Mouse (Mus musculus) forebrain, embryonic 15.5 days (tissue): ENCODE results near the gene Tom1l1. TPM values are rescaled to one million over a fixed set of nuclear protein-coding genes. Genes with fewer than 3 reads are reported as not detected.

Experiments
- ATAC-seq: fragments of 200-750 bp; cut with Nextera tagmentation; replicated peaks from 2 replicates; pipeline ENCODE4 v1.8.0; 2017; ENCODE audit warnings: mild to moderate bottlenecking, moderate TSS enrichment, moderate library complexity
- H3K27ac ChIP-seq: fragments of 300-500 bp; sonication (generic); replicated peaks from 2 replicates; pipeline ENCODE4 v1.5.1; 2015; ENCODE audit warnings: mild to moderate bottlenecking, inconsistent platforms
- H3K27me3 ChIP-seq: fragments of 300-500 bp; sonication (generic); 2 replicates; pipeline ENCODE4 v1.6.1; 2015; ENCODE audit warnings: inconsistent platforms
- H3K36me3 ChIP-seq: fragments of 300-500 bp; sonication (generic); 2 replicates; pipeline ENCODE4 v1.6.1; 2015; ENCODE audit warnings: mild to moderate bottlenecking, inconsistent platforms
- H3K4me1 ChIP-seq: fragments of 300-500 bp; sonication (generic); 2 replicates; pipeline ENCODE4 v1.6.1; 2015; ENCODE audit warnings: inconsistent platforms
- H3K4me2 ChIP-seq: fragments of 300-500 bp; sonication (generic); replicated peaks from 2 replicates; pipeline ENCODE4 v1.6.1; 2015; ENCODE audit warnings: mild to moderate bottlenecking, inconsistent platforms
- H3K4me3 ChIP-seq: fragments of 300-500 bp; sonication (generic); 2 replicates; pipeline ENCODE4 v1.5.1; 2015; ENCODE audit warnings: mild to moderate bottlenecking, inconsistent platforms
- H3K9ac ChIP-seq: fragments of 300-500 bp; sonication (generic); replicated peaks from 2 replicates; pipeline ENCODE4 v1.6.1; 2015; ENCODE audit warnings: mild to moderate bottlenecking, inconsistent platforms
- H3K9me3 ChIP-seq: fragments of 300-500 bp; sonication (generic); 2 replicates; pipeline ENCODE4 v1.6.1; 2016; ENCODE audit warnings: inconsistent platforms
- WGBS: fragments of 180-500 bp; shearing (Covaris S2); methylation state at CpG from one replicate; pipeline ENCODE4 v1.1.7; 2015; ENCODE audit warnings: mixed read lengths; 5-methylcytosine and 5-hydroxymethylcytosine counted together
- polyA plus RNA-seq: library from polyadenylated mRNA; unstranded; fragments of >200 nt; fragmentation: Nextera tagmentation; extraction: Ambion mirVana; gene quantifications from 2 replicates; pipeline ENCODE4 v1.2.1, GENCODE M21; 2015

Tom1l1 gene
- polyA plus RNA-seq, 1 experiment from 2014 or later, result 12.7 TPM

GRCm38 (mm10) chr11:90687040-90687439, 1.1 kb downstream of the Tom1l1 start:
- Histone ChIP-seq H3K36me3 (no peaks in the 10 kb centered on the region), H3K9ac (peak overlapping the region; percentile 51), H3K4me2 (peak overlapping the region; percentile 84), H3K4me3 (peak overlapping the region; percentile 61), H3K9me3 (no peaks in the 10 kb centered on the region), H3K4me1 (peaks cover 15% of the 10 kb centered on the region), H3K27me3 (no peaks in the 10 kb centered on the region), H3K27ac (no peak overlapping the region)
- ATAC-seq, result peak; percentile 66
- WGBS, result under 1% methylated on average over 17 of the region's 17 CpGs

GRCm38 (mm10) chr11:90686287-90687025, 1.7 kb downstream of the Tom1l1 start:
- H3K9me3 ChIP-seq, result no peaks in the 10 kb centered on the region
- no peak overlapping the region for H3K27ac ChIP-seq
- peak overlapping the region; percentile 61 for H3K4me3 ChIP-seq
- no peak overlapping the region for H3K9ac ChIP-seq
- H3K4me2 ChIP-seq, result peak overlapping the region; percentile 84
- H3K36me3 ChIP-seq, result no peaks in the 10 kb centered on the region
- H3K4me1 ChIP-seq, result peaks cover 15% of the 10 kb centered on the region
- 73% methylated on average over 13 of the region's 13 CpGs for WGBS
- ATAC-seq, result 0 out of 2 replicates have a peak, but pooled peaks have one; percentile 33
- H3K27me3 ChIP-seq, result no peaks in the 10 kb centered on the region

DNA sequence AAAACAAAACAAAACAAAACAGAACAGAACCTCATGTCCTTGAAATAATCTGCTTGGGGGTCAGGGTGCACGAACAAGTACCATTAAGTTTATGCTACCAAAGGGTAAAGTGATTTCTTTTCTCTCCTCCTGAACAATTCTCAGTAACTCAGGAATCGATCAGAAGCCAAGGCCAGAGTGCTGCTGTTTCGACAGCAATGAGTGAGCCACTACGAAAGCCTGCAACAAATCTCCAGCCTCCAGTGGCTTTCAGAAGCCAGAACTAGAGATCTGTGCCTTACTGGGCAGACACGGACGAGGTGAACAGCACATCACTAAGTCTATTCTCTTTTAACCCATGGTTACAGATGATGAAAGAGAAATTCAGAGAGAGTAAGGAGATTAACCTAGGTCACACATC, 3.0 kb downstream of the Tom1l1 start:
- no peak for ATAC-seq
- 80% methylated on average over 6 of the region's 6 CpGs for WGBS
- Histone ChIP-seq H3K4me1 (peaks cover 15% of the 10 kb centered on the region), H3K27me3 (no peaks in the 10 kb centered on the region), H3K4me2 (no peak overlapping the region), H3K27ac (no peak overlapping the region), H3K4me3 (no peak overlapping the region), H3K36me3 (no peaks in the 10 kb centered on the region), H3K9ac (no peak overlapping the region), H3K9me3 (no peaks in the 10 kb centered on the region)

GRCm38 (mm10) chr11:90684765-90685164, 3.4 kb downstream of the Tom1l1 start:
- ATAC-seq, result no peak
- H3K27ac ChIP-seq, result no peak overlapping the region
- H3K4me3 ChIP-seq, result no peak overlapping the region
- no peaks in the 10 kb centered on the region for H3K36me3 ChIP-seq
- no peak overlapping the region for H3K4me2 ChIP-seq
- no peaks in the 10 kb centered on the region for H3K9me3 ChIP-seq
- no peaks in the 10 kb centered on the region for H3K27me3 ChIP-seq
- no peak overlapping the region for H3K9ac ChIP-seq
- 71% methylated on average over 6 of the region's 6 CpGs for WGBS
- H3K4me1 ChIP-seq, result peaks cover 15% of the 10 kb centered on the region

DNA sequence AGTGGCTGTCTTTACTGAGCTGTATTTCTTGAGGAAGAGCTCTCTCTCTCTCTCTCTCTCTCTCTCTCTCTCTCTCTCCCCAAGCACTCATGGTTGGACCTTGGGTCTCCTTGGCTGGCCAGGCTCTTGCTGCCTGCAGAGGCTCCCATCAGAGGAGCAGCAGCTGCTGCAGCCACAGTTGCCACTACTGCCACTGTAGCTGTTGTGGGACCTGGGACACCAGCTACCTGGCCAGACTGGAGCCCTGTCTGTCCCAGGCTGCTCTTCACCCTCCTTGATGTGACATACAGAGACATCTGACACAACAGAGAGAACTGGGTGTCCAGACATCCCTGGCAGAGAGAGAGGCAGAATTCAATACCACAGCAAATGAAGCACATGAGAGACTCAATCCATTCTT, 7.0 kb downstream of the Tom1l1 start:
- no peak overlapping the region for H3K4me2 ChIP-seq
- no peak overlapping the region for H3K4me3 ChIP-seq
- no peaks in the 10 kb centered on the region for H3K9me3 ChIP-seq
- H3K9ac ChIP-seq, result no peak overlapping the region
- no peak overlapping the region for H3K27ac ChIP-seq
- H3K27me3 ChIP-seq, result no peaks in the 10 kb centered on the region
- H3K4me1 ChIP-seq, result no peaks in the 10 kb centered on the region
- no peak for ATAC-seq
- H3K36me3 ChIP-seq, result no peaks in the 10 kb centered on the region

- 91% methylated on average over 5 of the region's 5 CpGs for WGBS
- no peak for ATAC-seq
- H3K4me2 ChIP-seq, result no peak overlapping the region
- no peak overlapping the region for H3K27ac ChIP-seq
- H3K4me3 ChIP-seq, result no peak overlapping the region
- no peaks in the 10 kb centered on the region for H3K9me3 ChIP-seq
- H3K36me3 ChIP-seq, result no peaks in the 10 kb centered on the region
- H3K4me1 ChIP-seq, result no peaks in the 10 kb centered on the region
- H3K27me3 ChIP-seq, result no peaks in the 10 kb centered on the region
- H3K9ac ChIP-seq, result no peak overlapping the region
These were observed 9.6 kb downstream of the Tom1l1 start for GRCm38 (mm10) chr11:90678582-90678981.

- no peak for ATAC-seq
- no peaks in the 10 kb centered on the region for H3K9me3 ChIP-seq
- no peak overlapping the region for H3K4me2 ChIP-seq
- H3K27me3 ChIP-seq, result no peaks in the 10 kb centered on the region
- H3K9ac ChIP-seq, result no peak overlapping the region
- WGBS, result 59% methylated on average over 8 of the region's 8 CpGs
- H3K36me3 ChIP-seq, result no peaks in the 10 kb centered on the region
- no peaks in the 10 kb centered on the region for H3K4me1 ChIP-seq
- H3K27ac ChIP-seq, result no peak overlapping the region
- no peak overlapping the region for H3K4me3 ChIP-seq
These were observed 10.3 kb downstream of the Tom1l1 start for GRCm38 (mm10) chr11:90677771-90678288.

- no peaks in the 10 kb centered on the region for H3K27me3 ChIP-seq
- no peak overlapping the region for H3K9ac ChIP-seq
- H3K4me1 ChIP-seq, result no peaks in the 10 kb centered on the region
- ATAC-seq, result no peak
- H3K4me2 ChIP-seq, result no peak overlapping the region
- H3K4me3 ChIP-seq, result no peak overlapping the region
- WGBS, result 89% methylated on average over 7 of the region's 7 CpGs
- H3K36me3 ChIP-seq, result no peaks in the 10 kb centered on the region
- no peaks in the 10 kb centered on the region for H3K9me3 ChIP-seq
- H3K27ac ChIP-seq, result no peak overlapping the region
These were observed 11.1 kb downstream of the Tom1l1 start for GRCm38 (mm10) chr11:90677027-90677426.

DNA sequence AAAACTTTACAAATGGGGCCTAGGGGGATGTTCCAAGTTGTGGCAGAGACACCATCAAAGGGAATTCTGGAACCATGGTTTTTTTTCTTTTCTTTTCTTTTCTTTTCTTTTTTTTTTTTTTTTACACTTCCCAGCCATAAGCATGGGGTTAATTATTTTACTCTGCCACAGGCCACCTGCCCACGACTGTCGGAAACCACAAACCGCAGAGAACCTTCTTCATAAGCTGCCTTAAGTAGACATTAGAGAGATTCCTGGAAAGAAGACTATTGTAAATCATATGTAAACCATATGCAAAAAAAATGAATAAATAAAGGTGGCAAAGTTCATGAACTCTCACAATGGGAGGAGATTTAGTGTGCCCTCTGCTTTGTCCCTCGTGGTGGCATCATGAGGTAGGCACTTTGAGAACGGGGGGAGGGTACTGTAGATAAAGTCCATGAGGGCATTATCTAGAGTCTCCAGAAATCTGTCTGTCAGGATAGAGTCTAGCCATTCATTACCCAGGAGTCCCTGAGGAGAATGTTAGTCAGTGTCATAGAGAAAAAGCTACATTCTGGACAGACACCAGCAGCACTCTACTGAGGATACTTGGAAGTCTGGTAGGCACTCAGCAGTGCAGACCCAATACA, 12.6 kb downstream of the Tom1l1 start:
- no peak for ATAC-seq
- Histone ChIP-seq H3K4me3 (no peak overlapping the region), H3K36me3 (no peaks in the 10 kb centered on the region), H3K4me1 (no peaks in the 10 kb centered on the region), H3K27me3 (no peaks in the 10 kb centered on the region), H3K4me2 (no peak overlapping the region), H3K27ac (no peak overlapping the region), H3K9me3 (no peaks in the 10 kb centered on the region), H3K9ac (no peak overlapping the region)
- WGBS, result 88% methylated on average over 5 of the region's 5 CpGs

- ATAC-seq, result no peak
- Histone ChIP-seq H3K27ac (no peak overlapping the region), H3K36me3 (no peaks in the 10 kb centered on the region), H3K4me1 (peaks cover 22% of the 10 kb centered on the region), H3K9ac (no peak overlapping the region), H3K27me3 (no peaks in the 10 kb centered on the region), H3K9me3 (no peaks in the 10 kb centered on the region), H3K4me3 (no peak overlapping the region), H3K4me2 (no peak overlapping the region)
- 96% methylated on average over 6 of the region's 6 CpGs for WGBS
These were observed 20.8 kb downstream of the Tom1l1 start for GRCm38 (mm10) chr11:90667325-90667724.

DNA sequence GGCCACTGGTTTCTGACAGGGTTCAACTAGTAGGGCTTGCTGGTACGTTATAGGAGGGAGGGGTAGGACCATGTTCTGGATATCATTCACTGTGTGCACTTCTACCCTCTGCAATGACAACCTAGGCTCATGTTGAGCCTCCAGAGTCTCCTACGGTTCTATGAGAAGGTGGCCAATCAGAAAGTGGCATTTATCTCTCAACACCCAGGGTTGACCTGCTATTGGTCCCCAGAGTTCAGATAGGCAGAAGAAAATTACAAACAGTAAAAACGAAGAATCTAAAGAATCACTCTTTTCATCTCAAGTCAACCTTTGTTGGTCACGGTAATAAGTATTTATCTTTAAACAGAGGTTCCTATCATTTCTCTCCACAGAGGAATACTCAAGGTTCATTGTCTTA, 21.2 kb downstream of the Tom1l1 start:
- no peak for ATAC-seq
- Histone ChIP-seq H3K4me1 (peaks cover 22% of the 10 kb centered on the region), H3K4me3 (no peak overlapping the region), H3K9me3 (no peaks in the 10 kb centered on the region), H3K9ac (no peak overlapping the region), H3K27ac (no peak overlapping the region), H3K27me3 (no peaks in the 10 kb centered on the region), H3K36me3 (no peaks in the 10 kb centered on the region), H3K4me2 (no peak overlapping the region)
- 85% methylated on average over 4 of the region's 4 CpGs for WGBS

GRCm38 (mm10) chr11:90666144-90666757, 21.9 kb downstream of the Tom1l1 start:
- H3K9me3 ChIP-seq, result no peaks in the 10 kb centered on the region
- H3K9ac ChIP-seq, result no peak overlapping the region
- no peak overlapping the region for H3K4me2 ChIP-seq
- ATAC-seq, result no peak
- H3K27me3 ChIP-seq, result no peaks in the 10 kb centered on the region
- H3K4me1 ChIP-seq, result peaks cover 22% of the 10 kb centered on the region
- no peaks in the 10 kb centered on the region for H3K36me3 ChIP-seq
- no peak overlapping the region for H3K4me3 ChIP-seq
- no peak overlapping the region for H3K27ac ChIP-seq
- 80% methylated on average over 3 of the region's 3 CpGs for WGBS
